Mouse (Mus musculus) liver, embryonic 12.5 days (tissue): ENCODE data around the gene Btbd9. TPM values are rescaled to one million over a fixed set of nuclear protein-coding genes. Genes with fewer than 3 reads are reported as not detected.

Experiments used
- ATAC-seq: fragments of 200-750 bp; cut with Nextera tagmentation; 2 replicates; pipeline ENCODE4 v1.8.0; 2017; ENCODE audit warnings: moderate number of reproducible peaks, mild to moderate bottlenecking, moderate library complexity
- H3K27ac ChIP-seq: fragments of 300-500 bp; sonication (generic); 2 replicates; pipeline ENCODE4 v1.5.1; 2016; ENCODE audit warnings: mild to moderate bottlenecking
- H3K27me3 ChIP-seq: fragments of 300-500 bp; sonication (generic); replicated peaks from 2 replicates; pipeline ENCODE4 v1.6.1; 2016; ENCODE audit warnings: mild to moderate bottlenecking, moderate library complexity
- H3K36me3 ChIP-seq: fragments of 300-500 bp; sonication (generic); 2 replicates; pipeline ENCODE4 v1.6.1; 2016; ENCODE audit warnings: mild to moderate bottlenecking, moderate library complexity
- H3K4me1 ChIP-seq: fragments of 300-500 bp; sonication (generic); 2 replicates; pipeline ENCODE4 v1.6.1; 2016
- H3K4me2 ChIP-seq: fragments of 300-500 bp; sonication (generic); 2 replicates; pipeline ENCODE4 v1.6.1; 2016; ENCODE audit warnings: mild to moderate bottlenecking, moderate library complexity
- H3K4me3 ChIP-seq: fragments of 300-500 bp; sonication (generic); 2 replicates; pipeline ENCODE4 v1.5.1; 2016; ENCODE audit warnings: mild to moderate bottlenecking, moderate library complexity
- H3K9ac ChIP-seq: fragments of 300-500 bp; sonication (generic); 2 replicates; pipeline ENCODE4 v1.6.1; 2016; ENCODE audit warnings: mild to moderate bottlenecking, moderate library complexity
- H3K9me3 ChIP-seq: fragments of 300-500 bp; sonication (generic); replicated peaks from 2 replicates; pipeline ENCODE4 v1.6.1; 2016; ENCODE audit warnings: mild to moderate bottlenecking, moderate library complexity
- WGBS: fragments of 180-500 bp; shearing (Covaris S2); methylation state at CpG from one replicate; pipeline ENCODE4 v1.1.7; 2016; ENCODE audit not compliant: insufficient replicate concordance; 5-methylcytosine and 5-hydroxymethylcytosine counted together
- polyA plus RNA-seq: library from polyadenylated mRNA; unstranded; fragments of >200 nt; fragmentation: Nextera tagmentation; extraction: Ambion mirVana; gene quantifications from 2 replicates; pipeline ENCODE4 v1.2.1, GENCODE M21; 2016

Gene Btbd9
- polyA plus RNA-seq, 1 experiment from 2014 or later = 21.6 TPM

DNA sequence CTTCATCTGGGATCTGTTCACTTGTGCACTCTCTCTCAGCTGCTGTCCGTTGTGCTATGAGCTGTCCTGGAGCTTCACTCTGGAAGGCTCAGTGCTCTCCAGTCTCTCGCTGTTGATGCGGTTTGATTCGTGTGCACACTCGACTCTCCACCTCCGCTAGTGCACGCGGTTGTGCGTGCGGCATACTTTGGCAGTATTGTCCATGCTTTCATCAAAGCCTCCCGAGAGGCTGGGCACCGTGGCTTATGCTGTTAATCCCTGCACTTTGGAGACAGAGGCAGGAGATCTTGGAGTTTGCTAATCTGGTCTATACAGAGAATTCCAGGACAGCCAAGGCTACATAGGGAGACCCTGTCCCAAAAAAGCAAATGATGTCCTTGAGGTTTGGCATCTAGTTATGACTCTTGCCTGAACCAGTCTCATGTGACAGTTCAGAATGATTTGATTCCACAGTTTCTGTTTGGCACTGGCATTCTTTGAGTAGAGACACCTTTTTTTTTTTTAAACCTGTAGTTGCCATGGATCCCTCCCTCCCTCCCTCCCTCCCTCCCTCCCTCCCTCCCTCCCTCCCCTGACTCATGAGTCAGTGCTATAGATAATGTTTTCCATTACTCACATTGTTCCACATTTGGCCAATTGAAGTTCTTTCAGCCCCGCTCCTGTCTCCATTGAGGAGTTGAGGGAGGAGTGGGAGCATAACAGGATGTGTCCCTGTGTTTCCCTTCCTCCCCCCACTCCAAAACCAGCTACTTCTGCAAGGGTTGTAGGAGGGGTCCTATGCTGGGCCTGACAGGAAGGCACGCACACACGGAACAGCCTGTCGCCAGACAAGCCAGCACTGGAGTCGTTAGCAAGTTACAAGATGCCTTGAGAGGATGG lies 379.6 kb downstream of the Btbd9 start:
- no peaks in the 10 kb centered on the region for H3K27me3 ChIP-seq
- H3K4me1 ChIP-seq = peaks cover 32% of the 10 kb centered on the region
- ATAC-seq = 0 out of 2 replicates have a peak, but pooled peaks have one; percentile 18
- no peak overlapping the region for H3K4me3 ChIP-seq
- WGBS = 78% methylated on average over 17 of the region's 17 CpGs
- H3K9me3 ChIP-seq = no peaks in the 10 kb centered on the region
- H3K36me3 ChIP-seq = peaks cover 24% of the 10 kb centered on the region
- H3K27ac ChIP-seq = 0 out of 2 replicates have a peak overlapping the region, but pooled peaks have one; percentile 13
- no peak overlapping the region for H3K9ac ChIP-seq
- H3K4me2 ChIP-seq = no peak overlapping the region

- no peak overlapping the region for H3K4me3 ChIP-seq
- no peaks in the 10 kb centered on the region for H3K9me3 ChIP-seq
- no peak for ATAC-seq
- peaks cover 24% of the 10 kb centered on the region for H3K36me3 ChIP-seq
- no peaks in the 10 kb centered on the region for H3K27me3 ChIP-seq
- H3K9ac ChIP-seq = no peak overlapping the region
- H3K4me2 ChIP-seq = no peak overlapping the region
- peaks cover 32% of the 10 kb centered on the region for H3K4me1 ChIP-seq
- 90% methylated on average over 21 of the region's 21 CpGs for WGBS
- no peak overlapping the region for H3K27ac ChIP-seq
Measured at GRCm38 (mm10) chr17:30195591-30196183, 380.6 kb downstream of the Btbd9 start.

GRCm38 (mm10) chr17:30194629-30195445 lies 381.5 kb downstream of the Btbd9 start:
- peaks cover 32% of the 10 kb centered on the region for H3K4me1 ChIP-seq
- H3K9me3 ChIP-seq = no peaks in the 10 kb centered on the region
- no peak overlapping the region for H3K9ac ChIP-seq
- no peak overlapping the region for H3K4me3 ChIP-seq
- no peaks in the 10 kb centered on the region for H3K27me3 ChIP-seq
- H3K27ac ChIP-seq = no peak overlapping the region
- no peak for ATAC-seq
- no peak overlapping the region for H3K4me2 ChIP-seq
- 74% methylated on average over 11 of the region's 11 CpGs for WGBS
- H3K36me3 ChIP-seq = peaks cover 24% of the 10 kb centered on the region

DNA sequence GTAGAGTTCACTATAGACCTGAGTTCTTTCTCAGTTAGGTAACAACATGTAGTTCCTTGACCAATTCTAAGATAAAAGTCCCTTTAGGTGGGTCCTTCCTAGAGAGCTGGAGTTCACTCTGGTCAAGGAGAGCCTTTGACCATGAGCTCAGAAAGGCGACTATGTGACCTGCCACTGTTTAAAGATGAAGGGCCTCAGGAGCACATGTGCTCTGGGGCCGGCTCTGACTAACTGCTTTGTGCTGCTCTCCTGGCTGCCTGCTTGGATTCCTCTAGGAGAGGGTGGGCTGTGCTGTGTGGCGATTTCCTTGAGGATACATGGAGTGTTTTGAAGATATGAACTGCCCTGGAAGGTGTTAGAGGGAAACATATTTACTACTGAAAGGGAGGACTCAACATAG lies 382.2 kb downstream of the Btbd9 start:
- H3K27me3 ChIP-seq = no peaks in the 10 kb centered on the region
- WGBS = 64% methylated on average over 3 of the region's 3 CpGs
- no peak overlapping the region for H3K27ac ChIP-seq
- H3K9ac ChIP-seq = no peak overlapping the region
- peaks cover 31% of the 10 kb centered on the region for H3K4me1 ChIP-seq
- no peaks in the 10 kb centered on the region for H3K9me3 ChIP-seq
- H3K4me3 ChIP-seq = no peak overlapping the region
- H3K36me3 ChIP-seq = peaks cover 24% of the 10 kb centered on the region
- no peak overlapping the region for H3K4me2 ChIP-seq
- no peak for ATAC-seq

GRCm38 (mm10) chr17:30193615-30194014 lies 382.7 kb downstream of the Btbd9 start:
- 65% methylated on average over 2 of the region's 2 CpGs for WGBS
- Histone ChIP-seq H3K4me1 (peaks cover 30% of the 10 kb centered on the region), H3K27me3 (no peaks in the 10 kb centered on the region)

DNA sequence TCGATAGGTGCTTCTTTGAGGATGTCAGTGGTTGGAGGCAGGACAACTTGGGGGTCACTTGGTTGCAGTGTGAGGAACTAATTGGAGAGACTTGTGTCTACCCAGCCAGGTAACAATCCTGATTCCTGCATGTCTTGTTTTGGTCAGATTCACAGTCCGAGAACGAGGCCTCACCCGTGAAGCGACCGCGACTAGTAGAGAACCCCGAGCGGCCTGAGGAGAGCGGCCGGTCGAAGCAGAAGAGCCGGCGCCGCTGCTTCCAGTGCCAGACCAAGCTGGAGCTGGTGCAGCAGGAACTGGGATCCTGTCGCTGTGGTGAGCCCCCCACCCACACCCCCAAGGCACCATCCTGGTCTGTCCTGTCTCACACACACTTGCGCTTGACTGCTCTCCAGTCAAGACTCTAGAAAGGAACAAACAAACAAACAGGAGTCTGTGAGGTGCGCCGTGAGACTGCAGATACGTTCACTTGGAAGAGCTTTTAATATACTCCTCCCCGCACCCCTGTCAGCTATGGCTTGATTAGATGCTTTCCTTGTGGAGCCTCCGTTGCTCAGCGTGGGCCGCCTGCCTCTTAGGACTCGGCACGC lies 383.8 kb downstream of the Btbd9 start:
- H3K4me2 ChIP-seq = no peak overlapping the region
- H3K9ac ChIP-seq = no peak overlapping the region
- peaks cover 18% of the 10 kb centered on the region for H3K36me3 ChIP-seq
- no peak for ATAC-seq
- no peaks in the 10 kb centered on the region for H3K27me3 ChIP-seq
- no peaks in the 10 kb centered on the region for H3K9me3 ChIP-seq
- H3K27ac ChIP-seq = no peak overlapping the region
- 90% methylated on average over 26 of the region's 26 CpGs for WGBS
- peaks cover 29% of the 10 kb centered on the region for H3K4me1 ChIP-seq
- no peak overlapping the region for H3K4me3 ChIP-seq

More at GRCm38 (mm10) chr17:30193615-30194014, 382.7 kb downstream of the Btbd9 start:
- H3K36me3 ChIP-seq = peaks cover 21% of the 10 kb centered on the region
- no peaks in the 10 kb centered on the region for H3K9me3 ChIP-seq
- no peak overlapping the region for H3K4me3 ChIP-seq
- H3K27ac ChIP-seq = no peak overlapping the region
- ATAC-seq = no peak
- no peak overlapping the region for H3K4me2 ChIP-seq
- H3K9ac ChIP-seq = no peak overlapping the region

DNA sequence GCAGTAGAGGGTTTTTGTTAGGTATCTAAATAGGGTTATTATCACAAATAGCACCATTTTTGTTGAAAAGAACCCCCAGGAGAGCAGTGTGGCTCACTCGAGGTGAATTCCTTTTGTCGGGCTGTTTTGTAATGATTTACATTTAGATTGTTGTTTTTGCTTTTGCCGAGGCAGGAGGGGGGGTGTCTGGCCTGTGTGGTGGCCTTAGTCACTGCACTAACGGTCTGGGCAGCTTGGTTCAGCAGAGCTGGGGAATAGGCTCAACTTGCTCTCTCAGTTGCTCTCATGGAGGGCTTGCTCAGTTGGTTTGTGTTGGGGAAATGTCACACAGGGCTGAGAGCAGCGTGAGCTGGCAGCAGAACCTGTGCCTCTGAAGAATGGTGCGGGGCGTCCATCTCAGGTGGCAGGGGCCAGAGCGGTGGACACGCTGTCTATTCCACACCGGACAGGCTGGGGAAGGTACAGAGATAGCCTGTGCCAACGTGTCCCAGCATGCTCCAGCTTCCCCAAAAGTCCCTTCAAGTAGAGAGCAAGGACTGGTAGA lies 385.1 kb downstream of the Btbd9 start:
- no peaks in the 10 kb centered on the region for H3K27me3 ChIP-seq
- H3K27ac ChIP-seq = no peak overlapping the region
- H3K4me1 ChIP-seq = 0 out of 2 replicates have a peak, but pooled peaks cover 19% of the 10 kb centered on the region
- no peak overlapping the region for H3K4me2 ChIP-seq
- no peak for ATAC-seq
- H3K9me3 ChIP-seq = no peaks in the 10 kb centered on the region
- 77% methylated on average over 11 of the region's 11 CpGs for WGBS
- no peak overlapping the region for H3K4me3 ChIP-seq
- peaks cover 16% of the 10 kb centered on the region for H3K36me3 ChIP-seq
- no peak overlapping the region for H3K9ac ChIP-seq

DNA sequence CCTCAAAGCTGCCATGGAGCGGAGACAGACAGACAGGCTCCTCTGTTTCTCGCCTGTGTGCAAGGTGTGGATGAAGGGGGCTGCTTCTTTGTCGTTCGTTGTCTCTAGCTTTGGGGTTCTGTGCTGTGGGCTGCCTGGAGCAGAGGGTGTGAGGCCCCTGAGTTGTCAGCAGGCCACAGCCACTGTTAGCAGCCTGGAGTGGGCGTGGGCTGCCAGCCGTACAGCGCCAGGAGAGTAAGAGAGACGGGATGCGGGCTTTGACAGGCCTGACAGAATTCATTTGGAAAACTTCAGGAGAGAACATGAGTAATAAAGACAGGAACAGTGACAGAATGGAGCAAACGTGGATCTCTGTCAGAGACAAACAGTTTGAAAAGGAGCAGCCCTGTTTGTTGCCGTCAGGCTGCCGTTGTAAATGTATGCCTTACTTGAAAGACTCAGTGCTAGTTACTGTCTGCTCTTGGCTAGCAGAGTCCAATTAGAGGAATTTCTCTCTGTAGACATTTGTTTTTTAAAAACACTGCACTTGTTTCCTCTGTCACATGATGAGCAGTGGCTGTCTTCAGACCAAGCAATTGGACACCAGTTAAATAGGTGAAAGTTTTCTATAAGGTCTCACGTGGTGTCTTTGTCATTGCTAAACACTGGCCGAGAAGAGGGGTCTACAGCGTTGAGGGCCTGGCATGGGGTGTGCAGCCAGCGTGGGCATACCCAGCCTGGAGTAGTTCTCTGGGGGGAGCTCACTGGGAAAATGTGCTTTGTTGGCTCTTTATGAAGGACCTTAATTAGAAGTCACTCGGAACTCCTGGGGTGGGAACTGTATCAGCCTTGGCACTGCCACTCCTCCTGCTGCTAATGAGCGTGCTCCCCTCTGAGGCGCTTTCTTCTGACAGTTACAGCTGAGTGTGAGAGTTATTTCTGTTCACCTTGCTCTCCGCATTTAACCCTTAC lies 388.0 kb downstream of the Btbd9 start:
- no peak overlapping the region for H3K4me2 ChIP-seq
- no peaks in the 10 kb centered on the region for H3K27me3 ChIP-seq
- H3K4me1 ChIP-seq = 0 out of 2 replicates have a peak, but pooled peaks cover 8% of the 10 kb centered on the region
- H3K9me3 ChIP-seq = no peaks in the 10 kb centered on the region
- ATAC-seq = no peak
- H3K36me3 ChIP-seq = peaks cover 12% of the 10 kb centered on the region
- no peak overlapping the region for H3K4me3 ChIP-seq
- WGBS = 65% methylated on average over 20 of the region's 20 CpGs
- H3K27ac ChIP-seq = no peak overlapping the region
- no peak overlapping the region for H3K9ac ChIP-seq

GRCm38 (mm10) chr17:30187581-30187980 lies 388.7 kb downstream of the Btbd9 start:
- 62% methylated on average over 5 of the region's 5 CpGs for WGBS

GRCm38 (mm10) chr17:30187154-30187553 lies 389.1 kb downstream of the Btbd9 start:
- no peak for ATAC-seq
- Histone ChIP-seq H3K27ac (no peak overlapping the region), H3K9me3 (no peaks in the 10 kb centered on the region), H3K4me3 (no peak overlapping the region), H3K4me2 (no peak overlapping the region), H3K9ac (no peak overlapping the region), H3K36me3 (peaks cover under 1% of the 10 kb centered on the region; the same call in 1 of the 2 replicates), H3K4me1 (peaks cover 13% of the 10 kb centered on the region; the same call in 1 of the 2 replicates), H3K27me3 (no peaks in the 10 kb centered on the region)
- 86% methylated on average over 6 of the region's 6 CpGs for WGBS

More at GRCm38 (mm10) chr17:30187581-30187980, 388.7 kb downstream of the Btbd9 start:
- Histone ChIP-seq H3K27me3 (no peaks in the 10 kb centered on the region), H3K9ac (no peak overlapping the region), H3K27ac (no peak overlapping the region), H3K36me3 (peaks cover 5% of the 10 kb centered on the region), H3K4me1 (0 out of 2 replicates have a peak, but pooled peaks cover 8% of the 10 kb centered on the region), H3K4me2 (no peak overlapping the region), H3K4me3 (no peak overlapping the region), H3K9me3 (no peaks in the 10 kb centered on the region)
- no peak for ATAC-seq
